Mouse (Mus musculus): ENCODE data around the gene Ncf2.

Gene Ncf2

DNA sequence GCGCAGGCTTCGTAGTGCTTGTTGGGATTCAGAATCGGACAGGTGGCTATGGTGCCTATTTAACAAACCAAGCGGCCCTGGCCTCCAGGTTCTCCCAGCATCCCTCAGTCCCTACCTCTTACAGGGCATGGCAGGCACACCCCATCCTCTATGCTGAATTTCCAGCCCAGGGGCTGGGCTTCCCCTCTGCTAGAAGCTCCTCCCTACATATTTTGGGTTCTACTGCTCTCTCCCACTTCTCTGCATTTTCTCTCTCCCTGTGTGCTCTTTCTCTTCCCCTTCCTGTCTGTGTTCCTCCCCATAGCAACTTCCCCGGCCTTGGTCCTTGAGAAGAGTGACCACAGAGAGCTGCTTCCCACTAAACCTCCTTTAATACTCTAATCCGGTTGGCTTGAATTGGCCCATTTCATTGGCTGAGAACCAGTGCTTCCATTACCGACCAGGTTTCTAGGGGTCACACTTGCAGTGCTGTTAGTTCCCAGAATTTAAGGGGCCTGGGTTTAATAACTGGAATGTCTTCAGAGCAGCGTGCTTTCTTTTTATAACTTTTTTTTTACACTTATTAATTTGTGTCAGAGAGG lies 3.2 kb upstream of the Ncf2 start:
- DNase-seq, result no peak

DNA sequence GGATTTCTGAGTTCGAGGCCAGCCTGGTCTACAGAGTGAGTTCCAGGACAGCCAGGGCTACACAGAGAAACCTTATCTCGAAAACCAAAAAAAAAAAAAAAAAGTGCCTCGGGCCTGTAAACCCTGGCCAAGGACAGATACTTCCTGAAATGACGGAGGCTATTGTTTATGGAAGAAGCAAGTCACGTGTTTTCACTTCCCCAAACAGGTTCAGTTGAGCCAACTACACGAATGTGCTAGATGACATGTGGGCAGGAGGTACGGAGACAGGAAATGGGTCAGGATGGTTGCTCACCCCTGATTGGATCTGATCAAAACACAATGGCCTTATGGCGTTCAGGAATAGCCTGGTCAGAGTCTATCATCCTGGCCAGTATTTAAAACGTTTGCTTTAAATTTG lies 1.9 kb upstream of the Ncf2 start:
- DNase-seq, result no peak

GRCm38 (mm10) chr1:152800633-152801176 lies 711 bp downstream of the Ncf2 start:
- no peak for DNase-seq

GRCm38 (mm10) chr1:152804907-152805306 lies 4.9 kb downstream of the Ncf2 start:
- DNase-seq, result no peak

GRCm38 (mm10) chr1:152807619-152808391 lies 7.8 kb downstream of the Ncf2 start:
- DNase-seq, result peak; percentile 49 to 54

DNA sequence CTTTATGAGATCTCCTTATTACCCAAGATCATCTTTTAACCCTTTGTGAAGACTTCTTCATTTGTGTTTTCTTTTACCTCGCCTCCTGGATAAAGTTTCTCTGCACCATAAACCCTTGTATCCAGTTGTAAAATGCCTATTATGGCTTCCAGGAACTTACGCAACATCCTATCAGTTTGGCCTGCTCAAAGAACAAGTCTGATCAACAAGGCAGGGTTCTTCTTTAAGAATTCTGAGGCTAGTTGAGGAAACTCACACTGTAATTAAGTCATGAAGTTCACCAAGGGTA lies 8.3 kb downstream of the Ncf2 start:
- no peak for DNase-seq

DNA sequence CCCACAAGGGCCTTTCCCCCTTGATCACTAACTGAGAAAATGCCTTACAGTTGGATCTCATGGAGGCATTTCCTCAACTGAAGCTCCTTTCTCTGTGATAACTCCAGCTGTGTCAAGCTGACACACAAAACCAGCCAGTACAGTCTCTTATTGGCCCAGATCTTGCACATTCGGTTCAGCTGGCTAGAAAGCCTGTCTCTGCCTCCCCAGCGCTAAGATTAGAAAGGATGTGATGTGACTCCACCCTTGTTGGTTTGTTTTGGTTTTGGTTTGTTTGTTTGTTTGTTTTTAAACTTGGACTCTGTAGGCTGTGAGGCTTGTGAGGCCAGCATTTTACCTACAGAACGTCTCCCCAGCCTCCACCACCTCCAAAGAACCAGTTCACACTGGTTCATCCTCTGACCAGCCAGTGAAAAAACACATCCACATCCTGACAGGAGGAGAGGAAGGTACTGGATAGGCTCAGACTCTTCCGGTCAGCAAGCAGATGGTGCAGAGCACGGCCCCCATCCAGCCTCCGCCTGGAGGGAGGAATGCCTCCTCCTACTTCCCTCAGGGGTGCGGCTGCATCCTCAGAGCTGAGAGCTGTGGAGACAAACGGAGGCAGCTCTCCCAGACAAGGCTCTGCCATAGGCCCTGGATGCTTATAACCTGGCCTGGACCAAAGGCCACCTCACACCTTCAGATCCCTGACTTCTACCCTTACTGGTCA lies 9.7 kb downstream of the Ncf2 start:
- DNase-seq, result peak in 1 of 2 experiments; percentile 46

GRCm38 (mm10) chr1:152810533-152811439 lies 10.8 kb downstream of the Ncf2 start:
- no peak for DNase-seq

- DNase-seq, result peak; percentile 68 to 70
These were observed 15.3 kb downstream of the Ncf2 start for GRCm38 (mm10) chr1:152815265-152815701.

GRCm38 (mm10) chr1:152817027-152817769 lies 17.2 kb downstream of the Ncf2 start:
- no peak for DNase-seq

- peak in 1 of 2 experiments; percentile 62 for DNase-seq
These were observed 17.8 kb downstream of the Ncf2 start for GRCm38 (mm10) chr1:152817794-152818193.

DNA sequence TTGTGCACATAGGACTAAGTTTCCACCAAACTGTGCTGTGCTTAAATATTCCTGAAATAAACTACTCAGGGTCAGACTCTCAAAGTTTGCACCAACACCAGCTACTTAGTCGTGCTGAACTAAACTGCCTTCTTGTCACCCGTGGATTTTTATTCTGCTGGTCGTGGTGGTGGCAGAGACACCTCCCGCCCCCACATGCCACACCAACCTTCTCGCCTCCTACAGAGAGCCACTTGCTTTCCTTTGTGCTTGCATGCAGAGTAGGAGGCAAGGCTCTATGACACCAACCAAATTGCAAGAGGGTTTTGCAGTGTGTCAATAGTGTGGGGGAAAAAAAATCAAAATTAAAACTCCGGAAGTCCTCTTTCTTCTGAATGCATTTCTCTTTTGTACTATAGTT lies 19.6 kb downstream of the Ncf2 start:
- no peak for DNase-seq

DNA sequence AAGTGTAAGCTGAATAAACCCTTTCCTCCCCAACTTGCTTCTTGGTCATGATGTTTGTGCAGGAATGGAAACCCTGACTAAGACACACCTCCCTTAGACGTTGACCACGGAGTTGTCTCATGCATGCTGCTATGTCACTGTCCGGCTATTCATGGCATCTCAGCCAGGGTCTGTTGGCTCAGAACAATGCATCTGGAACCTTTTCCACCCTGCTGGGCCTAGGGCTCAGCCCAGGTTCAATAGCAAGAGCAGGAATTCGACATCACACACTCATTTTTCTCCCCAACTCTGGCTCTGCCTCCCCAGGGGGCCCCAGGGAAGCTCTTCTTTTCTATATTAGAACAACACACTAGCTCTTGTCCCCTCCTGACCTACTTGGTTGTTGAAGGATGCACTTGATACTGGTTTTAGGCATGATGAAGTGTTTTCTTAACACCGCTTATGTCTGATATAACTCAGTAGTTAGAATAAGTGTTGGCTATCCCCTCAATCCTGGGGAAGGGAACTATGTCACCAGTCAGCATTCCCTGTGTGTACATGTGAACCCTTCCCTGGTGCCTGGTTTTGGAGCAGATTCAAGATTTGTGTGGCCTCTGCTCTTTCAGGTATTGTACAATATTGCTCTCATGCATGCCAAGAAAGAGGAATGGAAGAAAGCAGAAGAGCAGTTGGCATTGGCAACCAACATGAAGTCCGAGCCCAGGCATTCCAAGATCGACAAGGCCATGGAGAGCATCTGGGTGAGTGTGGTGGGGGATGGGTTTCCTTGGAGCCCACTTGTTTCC lies 21.1 kb downstream of the Ncf2 start:
- no peak for DNase-seq

- DNase-seq, result no peak
These were observed 21.8 kb downstream of the Ncf2 start for GRCm38 (mm10) chr1:152821746-152822145.

- DNase-seq, result no peak
These were observed 24.2 kb downstream of the Ncf2 start for GRCm38 (mm10) chr1:152824206-152824605.

- DNase-seq, result no peak
These were observed 26.5 kb downstream of the Ncf2 start for GRCm38 (mm10) chr1:152826446-152826845.

DNA sequence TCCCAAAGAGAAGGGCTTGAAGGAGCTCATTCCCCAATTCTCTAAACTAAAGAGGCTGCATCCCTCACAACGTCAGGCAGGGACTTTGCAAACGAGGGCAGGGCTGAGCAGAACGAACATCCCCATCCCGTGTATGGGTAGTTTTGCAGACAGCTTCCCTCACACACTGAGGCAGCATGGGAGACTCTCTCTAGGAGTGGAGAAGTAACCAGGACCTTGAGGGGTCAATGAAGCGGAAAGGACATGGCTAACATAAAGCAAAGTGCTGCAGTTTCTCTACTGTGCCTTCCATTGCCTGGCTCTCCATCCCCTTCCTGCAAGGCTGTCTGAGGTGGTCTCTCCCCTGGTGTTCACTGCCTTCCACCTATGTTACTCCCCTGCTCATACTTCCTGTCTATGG lies 28.2 kb downstream of the Ncf2 start:
- DNase-seq, result no peak

- no peak for DNase-seq
These were observed 28.8 kb downstream of the Ncf2 start for GRCm38 (mm10) chr1:152828637-152829355.

- DNase-seq, result no peak
These were observed 30.1 kb downstream of the Ncf2 start for GRCm38 (mm10) chr1:152830054-152830453.

DNA sequence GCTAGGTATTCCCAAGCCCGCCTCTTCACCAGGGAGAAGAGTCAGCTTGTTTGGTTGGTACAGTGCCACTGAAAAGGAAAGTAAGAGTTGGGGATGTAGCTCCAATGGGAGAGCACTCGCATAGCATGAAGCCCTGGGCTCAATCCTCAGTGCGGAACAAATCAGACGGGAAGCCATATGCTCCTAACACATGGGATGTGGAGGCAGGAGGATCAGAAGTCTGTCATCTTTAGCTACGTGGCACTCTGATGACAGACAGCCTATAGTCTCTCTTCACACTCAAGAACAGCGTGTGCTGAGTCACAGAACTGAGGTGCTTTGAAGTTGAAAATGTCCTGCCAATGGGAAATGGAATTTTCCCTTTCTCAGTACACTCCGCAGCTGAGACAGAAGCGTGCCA lies 31.0 kb downstream of the Ncf2 start:
- no peak for DNase-seq

- no peak for DNase-seq
These were observed 31.6 kb downstream of the Ncf2 start for GRCm38 (mm10) chr1:152831619-152832018.

Data from lung, postnatal 4 days (tissue).